Mouse (Mus musculus): ENCODE measurements at regions not wholly inside any gene's neighbourhood (a gene's known extent, or its start where the extent isn't known, plus 50 kb on each side); places are given as distances from the start of the nearest gene placed in this dataset.

DNA sequence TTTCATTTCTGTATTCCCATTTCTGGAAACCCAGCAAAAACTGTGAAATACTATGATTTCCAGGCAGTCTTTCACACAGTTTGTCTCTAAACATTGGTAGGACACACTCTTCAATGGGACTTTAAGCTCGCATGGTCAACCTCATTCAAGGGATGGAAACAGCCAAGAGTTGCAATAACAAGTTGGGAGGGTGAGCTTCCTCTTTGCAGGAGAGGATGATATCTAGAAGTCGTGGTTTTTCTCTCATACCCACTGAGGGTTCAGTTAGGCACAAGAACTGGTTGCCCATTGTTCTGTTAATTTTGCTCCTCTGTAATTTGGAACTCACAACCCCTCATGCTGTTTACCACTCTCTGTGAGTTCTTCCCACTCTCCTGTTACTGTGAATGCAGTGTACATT lies 290.5 kb downstream of the Satb1 start:
- ATAC-seq (replicated peaks; ENCODE audit: insufficient number of reproducible peaks, low FRiP score, low TSS enrichment, poor library complexity, severe bottlenecking): no peak

GRCm38 (mm10) chr17:51534678-51535077 lies 298.4 kb downstream of the Satb1 start:
- no peak for ATAC-seq (replicated peaks; ENCODE audit: insufficient number of reproducible peaks, low FRiP score, low TSS enrichment, poor library complexity, severe bottlenecking)

DNA sequence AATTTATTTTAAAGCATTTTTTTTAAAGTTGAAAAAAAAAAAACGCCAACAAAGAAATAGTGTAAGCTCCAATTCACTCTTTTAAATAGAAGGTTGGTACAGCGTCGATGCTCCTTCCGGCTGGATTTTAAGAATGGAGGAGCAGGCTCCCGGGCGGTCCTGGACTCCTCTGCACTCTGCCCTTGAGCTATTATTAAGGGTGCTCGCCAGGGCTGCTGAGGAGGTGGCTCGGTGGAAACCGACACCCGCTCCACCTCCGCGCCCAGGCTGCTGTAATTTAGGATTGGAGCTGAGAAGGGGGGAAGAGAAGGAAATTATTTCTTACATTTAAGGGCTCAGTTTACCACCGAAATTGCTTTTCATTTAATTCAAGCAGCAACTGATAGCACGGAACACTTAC lies 298.8 kb downstream of the Satb1 start:
- ATAC-seq (replicated peaks; ENCODE audit: insufficient number of reproducible peaks, low FRiP score, low TSS enrichment, poor library complexity, severe bottlenecking): no peak

GRCm38 (mm10) chr17:51528161-51528560 lies 304.9 kb downstream of the Satb1 start:
- ATAC-seq (replicated peaks; ENCODE audit: insufficient number of reproducible peaks, low FRiP score, low TSS enrichment, poor library complexity, severe bottlenecking): no peak

DNA sequence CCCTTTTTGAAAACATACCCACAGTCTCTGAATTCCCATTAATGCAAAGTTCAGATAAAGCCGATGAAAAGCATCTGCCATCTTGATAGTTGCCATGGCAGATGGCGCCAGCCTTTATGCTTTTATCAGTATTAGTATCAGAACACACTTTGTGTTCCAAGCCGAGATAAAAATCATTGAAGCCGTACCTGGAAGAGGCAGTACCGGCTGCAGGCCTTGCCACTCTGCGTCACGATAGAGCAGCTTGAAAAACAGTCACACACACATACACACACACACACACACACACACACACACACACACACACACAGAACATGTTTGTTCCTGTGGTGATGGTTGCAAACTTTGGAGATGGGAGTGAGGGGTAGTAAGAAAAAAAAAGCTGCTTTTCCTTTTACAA lies 306.2 kb downstream of the Satb1 start:
- ATAC-seq (replicated peaks; ENCODE audit: insufficient number of reproducible peaks, low FRiP score, low TSS enrichment, poor library complexity, severe bottlenecking): no peak

DNA sequence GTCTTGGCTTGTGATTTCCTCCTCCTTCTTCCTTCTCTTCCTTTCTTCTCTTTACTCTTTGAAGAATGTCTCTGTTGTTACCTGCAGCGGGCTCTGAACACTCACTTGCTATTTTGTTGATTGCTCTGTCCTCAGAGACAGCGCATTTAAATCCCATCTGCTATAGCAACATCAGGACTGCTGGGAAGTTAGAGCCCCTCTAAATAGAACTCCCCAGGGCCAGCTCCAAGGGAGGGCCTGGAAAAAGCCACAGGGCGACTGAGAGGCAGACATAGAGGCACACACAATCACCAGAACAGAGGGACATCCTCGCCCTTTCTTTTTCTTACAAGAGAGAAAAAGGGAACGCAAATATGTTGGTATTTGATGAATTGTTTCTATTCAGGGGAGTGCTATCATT lies 306.6 kb downstream of the Satb1 start:
- ATAC-seq (replicated peaks; ENCODE audit: insufficient number of reproducible peaks, low FRiP score, low TSS enrichment, poor library complexity, severe bottlenecking): no peak

GRCm38 (mm10) chr17:51526021-51526420 lies 307.1 kb downstream of the Satb1 start:
- ATAC-seq (replicated peaks; ENCODE audit: insufficient number of reproducible peaks, low FRiP score, low TSS enrichment, poor library complexity, severe bottlenecking): no peak

DNA sequence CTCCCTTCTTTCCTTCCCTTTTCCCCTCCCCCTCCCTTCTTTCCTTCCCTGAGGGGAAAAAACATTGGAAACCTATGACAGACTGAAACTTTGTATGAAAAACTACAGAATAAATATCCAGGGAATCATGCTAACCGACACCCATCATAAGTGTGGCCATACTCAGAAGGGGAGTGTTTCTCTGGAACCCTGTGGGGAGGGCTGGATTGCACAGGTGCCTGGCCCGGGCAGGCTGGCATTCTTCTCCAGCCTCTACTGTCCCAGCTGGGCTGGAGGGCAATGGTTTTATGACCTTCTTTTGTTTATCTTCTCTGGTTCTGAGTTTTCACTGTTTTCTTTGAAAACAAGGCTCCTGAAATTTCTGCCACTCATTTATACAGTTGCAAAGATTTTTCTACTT lies 307.9 kb downstream of the Satb1 start:
- ATAC-seq (replicated peaks; ENCODE audit: insufficient number of reproducible peaks, low FRiP score, low TSS enrichment, poor library complexity, severe bottlenecking): no peak

DNA sequence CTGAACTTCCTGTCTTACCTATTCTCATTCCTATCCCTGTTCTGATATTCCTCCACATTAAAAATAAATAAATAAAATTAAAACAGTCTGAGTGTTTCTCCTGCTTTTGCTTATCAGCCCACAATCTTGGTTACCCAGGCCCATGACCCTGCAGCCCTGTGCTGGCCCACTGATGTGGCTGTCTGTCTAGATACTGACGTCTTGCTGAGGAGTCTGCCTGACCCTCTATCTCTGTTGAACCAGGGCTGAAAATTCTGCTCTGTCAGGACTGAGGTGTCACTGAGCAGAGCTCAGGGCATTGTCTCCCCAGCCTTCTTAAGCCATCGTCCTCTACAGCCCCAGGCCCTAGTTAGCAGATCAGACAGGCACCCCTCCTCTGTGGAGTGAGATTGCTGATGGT lies 321.2 kb downstream of the Satb1 start:
- ATAC-seq (replicated peaks; ENCODE audit: insufficient number of reproducible peaks, low FRiP score, low TSS enrichment, poor library complexity, severe bottlenecking): no peak

DNA sequence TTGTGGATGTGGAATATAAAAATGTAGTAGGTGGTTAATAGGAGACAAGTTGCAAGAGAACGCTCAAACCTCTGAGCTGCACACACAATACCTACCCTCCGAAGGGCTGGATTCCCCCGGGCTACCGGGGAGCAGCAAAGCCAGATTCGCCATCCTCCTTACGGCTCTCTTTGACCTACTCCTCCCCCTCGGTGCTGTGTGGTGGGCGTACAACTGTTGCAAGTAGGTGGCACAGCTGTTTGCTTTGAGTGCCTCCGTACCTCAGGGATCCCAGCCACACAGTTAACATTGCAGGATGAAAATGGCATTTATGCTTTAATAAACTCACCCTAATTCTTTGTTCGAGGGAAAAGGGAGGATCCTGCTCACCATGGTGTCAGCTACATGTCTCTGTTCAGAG lies 321.6 kb upstream of the Tbc1d5 start:
- ATAC-seq (replicated peaks; ENCODE audit: insufficient number of reproducible peaks, low FRiP score, low TSS enrichment, poor library complexity, severe bottlenecking): no peak

GRCm38 (mm10) chr17:51499541-51499940 lies 320.4 kb upstream of the Tbc1d5 start:
- ATAC-seq (replicated peaks; ENCODE audit: insufficient number of reproducible peaks, low FRiP score, low TSS enrichment, poor library complexity, severe bottlenecking): no peak

DNA sequence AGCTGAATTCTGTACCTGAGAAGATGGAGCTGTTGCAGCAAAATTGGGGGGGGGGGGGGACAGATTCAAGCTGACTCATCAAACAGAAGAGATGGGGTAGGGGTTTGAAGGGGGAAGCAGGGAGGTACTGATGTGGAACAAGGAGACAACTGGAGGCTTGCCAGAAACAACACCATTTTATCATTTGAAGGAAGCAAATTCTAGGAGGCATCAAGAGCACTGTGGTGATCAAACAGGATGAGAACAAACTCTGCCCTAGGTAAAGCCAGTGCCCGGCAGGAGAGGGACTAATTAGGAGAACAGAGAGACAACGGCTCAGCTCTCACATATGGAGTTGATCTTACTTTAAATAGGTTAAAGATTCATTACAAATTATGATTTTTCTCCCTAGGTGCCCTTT lies 315.9 kb upstream of the Tbc1d5 start:
- ATAC-seq (replicated peaks; ENCODE audit: insufficient number of reproducible peaks, low FRiP score, low TSS enrichment, poor library complexity, severe bottlenecking): no peak

DNA sequence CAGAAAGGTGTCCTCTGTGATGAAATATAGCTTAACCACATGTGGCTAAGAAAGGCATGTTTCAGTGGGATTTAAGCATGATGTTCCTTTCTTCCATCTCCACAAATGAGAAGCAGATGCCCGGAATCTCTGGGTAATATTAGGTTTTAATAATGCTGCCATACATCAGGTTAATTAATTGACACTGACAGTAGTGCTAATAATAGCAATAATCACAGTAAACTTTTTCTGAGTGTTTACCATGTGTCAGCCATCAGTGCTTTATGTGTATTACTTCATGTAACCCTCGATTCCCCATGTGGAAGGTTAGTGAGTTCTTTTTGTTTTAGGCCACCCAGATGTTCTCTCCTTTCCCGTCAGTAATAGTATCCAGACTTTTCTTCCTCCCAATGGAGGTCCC lies 310.2 kb upstream of the Tbc1d5 start:
- no peak for ATAC-seq (replicated peaks; ENCODE audit: insufficient number of reproducible peaks, low FRiP score, low TSS enrichment, poor library complexity, severe bottlenecking)

GRCm38 (mm10) chr17:51487918-51488445 lies 308.8 kb upstream of the Tbc1d5 start:
- no peak for ATAC-seq (replicated peaks; ENCODE audit: insufficient number of reproducible peaks, low FRiP score, low TSS enrichment, poor library complexity, severe bottlenecking)

DNA sequence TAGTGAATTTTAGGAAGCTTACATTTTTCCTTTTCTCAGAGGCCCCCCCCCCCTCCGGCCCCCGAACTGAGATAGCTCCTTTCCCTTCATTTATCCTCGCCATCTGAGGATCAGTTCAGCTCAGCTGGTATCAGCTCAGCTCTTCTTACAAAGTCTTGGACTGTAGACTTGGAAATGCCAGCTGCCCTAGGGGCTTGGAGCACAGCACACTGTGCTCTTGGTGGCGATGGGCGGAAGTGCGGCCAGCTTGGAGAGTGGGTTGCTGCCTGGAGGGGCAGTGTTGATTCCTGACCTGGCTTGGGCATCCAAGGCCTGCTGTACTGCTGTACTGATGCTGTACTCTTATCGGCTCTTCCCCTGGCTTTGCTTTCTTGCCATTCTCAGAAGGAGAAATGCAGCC lies 298.7 kb upstream of the Tbc1d5 start:
- ATAC-seq (replicated peaks; ENCODE audit: insufficient number of reproducible peaks, low FRiP score, low TSS enrichment, poor library complexity, severe bottlenecking): no peak

DNA sequence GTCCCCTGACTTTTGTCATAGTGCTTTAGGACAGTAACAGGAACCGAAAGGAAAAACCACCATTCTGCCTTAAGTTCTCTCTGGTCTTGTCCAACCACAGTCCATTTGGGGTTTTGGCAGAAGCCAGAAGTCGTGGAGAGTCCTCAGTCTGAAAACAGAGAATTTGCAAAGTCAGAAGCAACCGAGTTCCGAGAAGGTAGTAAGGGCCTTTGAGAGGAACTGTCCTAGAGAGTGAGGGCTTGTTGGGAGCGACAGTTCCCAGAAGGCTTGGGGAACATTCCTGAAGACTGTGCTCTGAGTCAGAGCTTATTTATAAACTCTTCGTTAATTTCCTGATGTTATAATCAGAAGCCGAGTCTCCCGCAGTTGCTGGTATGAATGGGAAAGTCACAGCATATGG lies 298.3 kb upstream of the Tbc1d5 start:
- no peak for ATAC-seq (replicated peaks; ENCODE audit: insufficient number of reproducible peaks, low FRiP score, low TSS enrichment, poor library complexity, severe bottlenecking)

GRCm38 (mm10) chr17:51462137-51462880 lies 283.2 kb upstream of the Tbc1d5 start:
- ATAC-seq (replicated peaks; ENCODE audit: insufficient number of reproducible peaks, low FRiP score, low TSS enrichment, poor library complexity, severe bottlenecking): no peak

DNA sequence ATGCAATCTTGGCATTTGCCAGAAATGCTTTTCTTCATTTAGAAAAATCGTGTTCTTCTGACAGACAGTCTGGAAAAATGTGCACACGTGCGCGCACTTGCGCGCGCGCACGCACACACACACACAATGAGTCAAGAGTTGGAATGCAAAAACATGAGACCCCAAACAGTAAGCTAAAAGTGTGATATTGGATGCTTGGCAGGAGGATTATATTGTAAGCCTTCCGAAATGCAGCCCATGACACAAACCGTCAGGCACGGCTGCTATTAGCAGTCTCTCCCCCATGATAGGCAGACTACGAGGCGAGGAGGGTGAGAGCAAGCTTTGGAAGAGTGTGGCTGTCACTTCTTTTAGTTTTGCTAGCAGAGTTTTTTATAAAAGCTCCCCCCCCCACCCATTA lies 282.1 kb upstream of the Tbc1d5 start:
- ATAC-seq (replicated peaks; ENCODE audit: insufficient number of reproducible peaks, low FRiP score, low TSS enrichment, poor library complexity, severe bottlenecking): no peak

DNA sequence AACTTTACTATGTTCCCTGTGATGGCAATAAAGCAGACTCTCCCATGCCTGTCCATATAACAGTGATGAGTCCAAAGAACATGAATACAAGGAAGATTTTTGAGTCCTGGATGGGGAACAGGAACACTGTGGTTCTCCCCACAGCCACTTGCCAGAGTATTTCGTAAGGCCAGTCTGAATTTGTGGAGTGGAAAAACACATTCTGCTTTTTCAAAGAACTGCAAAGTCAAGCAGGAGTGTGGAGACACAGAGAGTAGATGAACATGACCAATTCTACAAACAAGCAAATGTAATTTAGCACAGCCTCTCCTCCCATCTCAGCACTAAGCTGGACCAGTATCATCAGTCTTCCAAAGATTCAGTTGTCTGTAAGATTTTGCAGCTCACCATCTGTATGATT lies 280.0 kb upstream of the Tbc1d5 start:
- no peak for ATAC-seq (replicated peaks; ENCODE audit: insufficient number of reproducible peaks, low FRiP score, low TSS enrichment, poor library complexity, severe bottlenecking)

- ATAC-seq (replicated peaks; ENCODE audit: insufficient number of reproducible peaks, low FRiP score, low TSS enrichment, poor library complexity, severe bottlenecking): no peak
These were observed 236.6 kb upstream of the Tbc1d5 start for GRCm38 (mm10) chr17:51415746-51416145.

- no peak for ATAC-seq (replicated peaks; ENCODE audit: insufficient number of reproducible peaks, low FRiP score, low TSS enrichment, poor library complexity, severe bottlenecking)
These were observed 235.2 kb upstream of the Tbc1d5 start for GRCm38 (mm10) chr17:51414304-51414703.
